In genomic region chr9:99797066-99797770, GRCm38 (mm10) we compare ENCODE assay signal across 15 mouse cellular contexts.
DNase-seq lines count a peak whose midpoint lies in the region; ATAC-seq and TF ChIP-seq lines count a peak whose summit lies in the region.
"Had no signal": no experiment of that assay in that cellular context is flagged by ENCODE, and none has a peak within 500 bp of the region (broad histone marks: within the 10 kb centered on the region; RNA-seq: fewer than 3 reads in every experiment).

No protein-coding gene starts in this region.

- peaks cover 5% of the 10 kb centered on the region for H3K27me3 ChIP-seq in forebrain, embryonic 11.5 days (ENCODE audit: control insufficient read depth, insufficient read depth, low read length)
- H3K27me3 ChIP-seq in forebrain, embryonic 16.5 days (replicated peaks; ENCODE audit: control insufficient read depth, insufficient read depth, low read length): peaks cover 2% of the 10 kb centered on the region; the same call in 1 of the 2 replicates
- peaks cover 6% of the 10 kb centered on the region; the same call in 1 of the 2 replicates for H3K27me3 ChIP-seq in forebrain, postnatal 0 days (ENCODE audit: insufficient read depth, low read length)
- peaks cover 12% of the 10 kb centered on the region; the same call in 1 of the 2 replicates for H3K27me3 ChIP-seq in midbrain, embryonic 14.5 days (ENCODE audit: control insufficient read depth, insufficient read depth, low read length)

- peaks cover 29% of the 10 kb centered on the region for H3K4me1 ChIP-seq in forebrain, embryonic 11.5 days (replicated peaks; ENCODE audit: control insufficient read depth, insufficient read depth, low read length)
- H3K4me1 ChIP-seq in forebrain, embryonic 16.5 days (replicated peaks; ENCODE audit: control insufficient read depth, insufficient read depth, low read length): peaks cover 25% of the 10 kb centered on the region
- peaks cover 12% of the 10 kb centered on the region; the same call in 1 of the 2 replicates for H3K4me1 ChIP-seq in forebrain, postnatal 0 days (ENCODE audit: insufficient read depth)
- peaks cover 26% of the 10 kb centered on the region for H3K4me1 ChIP-seq in midbrain, embryonic 14.5 days (ENCODE audit: control insufficient read depth, insufficient read depth, low read length)

- no peak; the same call in 1 of the 2 replicates for ATAC-seq in forebrain, embryonic 11.5 days (replicated peaks; ENCODE audit: low FRiP score)
- no peak for ATAC-seq in forebrain, embryonic 16.5 days
- ATAC-seq in forebrain, postnatal 0 days: peak; percentile 36
- no peak for ATAC-seq in midbrain, embryonic 14.5 days (ENCODE audit: low FRiP score, low TSS enrichment)

- TF ChIP-seq CTCF in forebrain, postnatal 0 days (IDR thresholded peaks at IDR 0.05; ENCODE audit: low read depth): no peak

- no peak for DNase-seq in forebrain, embryonic 11.5 days (ENCODE audit: low spot score)
- DNase-seq in embryo, embryonic 10 days (ENCODE audit: low spot score): peak; percentile 48
- no peak for DNase-seq in forebrain, postnatal 0 days
- peak; percentile 61 for DNase-seq in midbrain, embryonic 14.5 days
- no peak for DNase-seq in right cerebral cortex, postnatal 36 days (ENCODE audit: low spot score in 2 of 2)
- no peak for DNase-seq in lung, postnatal 10 days
- DNase-seq in thymus, postnatal 25 days: no peak
- DNase-seq: adrenal gland, postnatal 36 days; cerebellum, postnatal 25 days; kidney, adult 9 months; left cerebral cortex, postnatal 4 days; thymus, adult 2 months had no signal

- H3K9ac ChIP-seq in forebrain, embryonic 11.5 days (ENCODE audit: low read length): no peak overlapping the region; the same call in 1 of the 2 replicates
- no peak overlapping the region for H3K9ac ChIP-seq in forebrain, embryonic 16.5 days (replicated peaks; ENCODE audit: low read depth, low read length)
- no peak overlapping the region for H3K9ac ChIP-seq in forebrain, postnatal 0 days
- no peak overlapping the region for H3K9ac ChIP-seq in midbrain, embryonic 14.5 days (replicated peaks; ENCODE audit: low read length)
- H3K9ac ChIP-seq: lung, embryonic 14.5 days had no signal

- H3K4me2 ChIP-seq in forebrain, embryonic 11.5 days (ENCODE audit: low read depth, low read length, severe bottlenecking): peak overlapping the region; percentile 11; the same call in 1 of the 2 replicates
- H3K4me2 ChIP-seq in forebrain, embryonic 16.5 days (ENCODE audit: low read length): no peak overlapping the region
- H3K4me2 ChIP-seq in forebrain, postnatal 0 days (ENCODE audit: low read depth): no peak overlapping the region
- no peak overlapping the region for H3K4me2 ChIP-seq in midbrain, embryonic 14.5 days (ENCODE audit: low read length)
- H3K4me2 ChIP-seq: liver, embryonic 11.5 days; lung, embryonic 14.5 days had no signal

- peak overlapping the region; percentile 57 for H3K27ac ChIP-seq in forebrain, embryonic 11.5 days (ENCODE audit: low read depth, low read length)
- no peak overlapping the region for H3K27ac ChIP-seq in forebrain, embryonic 16.5 days (ENCODE audit: low read length)
- no peak overlapping the region for H3K27ac ChIP-seq in forebrain, postnatal 0 days (ENCODE audit: low read depth, low read length)
- H3K27ac ChIP-seq in midbrain, embryonic 14.5 days (replicated peaks; ENCODE audit: low read depth, low read length): no peak overlapping the region

- no peak overlapping the region for H3K4me3 ChIP-seq in forebrain, embryonic 11.5 days (ENCODE audit: low read depth, low read length)
- no peak overlapping the region for H3K4me3 ChIP-seq in forebrain, embryonic 16.5 days (replicated peaks; ENCODE audit: low read length)
- no peak overlapping the region for H3K4me3 ChIP-seq in forebrain, postnatal 0 days (ENCODE audit: low read depth, low read length)
- H3K4me3 ChIP-seq in midbrain, embryonic 14.5 days (replicated peaks; ENCODE audit: low read depth, low read length): no peak overlapping the region

- H3K36me3 ChIP-seq in forebrain, embryonic 11.5 days (ENCODE audit: control insufficient read depth, insufficient read depth, low read length): no peaks in the 10 kb centered on the region
- H3K36me3 ChIP-seq in forebrain, embryonic 16.5 days (ENCODE audit: control insufficient read depth, insufficient read depth): no peaks in the 10 kb centered on the region
- H3K36me3 ChIP-seq in forebrain, postnatal 0 days (ENCODE audit: insufficient read depth): no peaks in the 10 kb centered on the region
- H3K36me3 ChIP-seq in midbrain, embryonic 14.5 days (ENCODE audit: control insufficient read depth, insufficient read depth, low read length): no peaks in the 10 kb centered on the region

- WGBS in forebrain, embryonic 11.5 days: 13% methylated on average over 9 of the region's 9 CpGs
- 7% methylated on average over 9 of the region's 9 CpGs for WGBS in forebrain, embryonic 16.5 days
- 14% methylated on average over 9 of the region's 9 CpGs for WGBS in forebrain, postnatal 0 days
- 6% methylated on average over 9 of the region's 9 CpGs for WGBS in midbrain, embryonic 14.5 days

- no peaks in the 10 kb centered on the region for H3K9me3 ChIP-seq in forebrain, embryonic 11.5 days (ENCODE audit: control insufficient read depth, low read length)
- no peaks in the 10 kb centered on the region for H3K9me3 ChIP-seq in forebrain, embryonic 16.5 days (ENCODE audit: control insufficient read depth, low read length)
- no peaks in the 10 kb centered on the region for H3K9me3 ChIP-seq in forebrain, postnatal 0 days (ENCODE audit: low read length)
- no peaks in the 10 kb centered on the region for H3K9me3 ChIP-seq in midbrain, embryonic 14.5 days (ENCODE audit: control insufficient read depth, low read length)

Comparison
In these comparisons a context has a peak if more than half of its experiments do, and no peak if none do; other contexts are left out.
1. DNase-seq: peak in embryo, embryonic 10 days (single experiment) and midbrain, embryonic 14.5 days (single experiment); none in forebrain, embryonic 11.5 days (single experiment), forebrain, postnatal 0 days (single experiment), right cerebral cortex, postnatal 36 days (0 of 2), lung, postnatal 10 days (single experiment) and thymus, postnatal 25 days (single experiment).